Mouse (Mus musculus) gastrocnemius, postnatal 36 days (tissue): ENCODE data around the gene Olfr99. TPM values are rescaled to one million over a fixed set of nuclear protein-coding genes. Genes with fewer than 3 reads are reported as not detected.
"Not testable (repeated sequence)": the region's sequence is repeated elsewhere in the genome, so short reads cannot be mapped to it uniquely, and the experiment has no call there.

ENCODE experiments used
- DNase-seq, 2 experiments: peaks; one replicate each; pipeline ENCODE4 v3.0.0; 2022
- intact Hi-C: fragments of 180-260 bp; cut with DNase I; formaldehyde crosslinking; loops from one replicate; pipeline ENCODE4 v1.15.1; 2025
- long read RNA-seq, 2 experiments: library from polyadenylated mRNA; stranded (forward); transcript quantifications; one replicate each; pipeline ENCODE4 v2.0.0; 2021
- total RNA-seq, 2 experiments: library from RNA; stranded (reverse); gene quantifications; 2 replicates each; pipeline ENCODE4 v1.2.3; 2021

Gene Olfr99
- not detected for total RNA-seq
- long read RNA-seq, experiment 1: 0 reads
- long read RNA-seq, experiment 2: 0 reads

DNA sequence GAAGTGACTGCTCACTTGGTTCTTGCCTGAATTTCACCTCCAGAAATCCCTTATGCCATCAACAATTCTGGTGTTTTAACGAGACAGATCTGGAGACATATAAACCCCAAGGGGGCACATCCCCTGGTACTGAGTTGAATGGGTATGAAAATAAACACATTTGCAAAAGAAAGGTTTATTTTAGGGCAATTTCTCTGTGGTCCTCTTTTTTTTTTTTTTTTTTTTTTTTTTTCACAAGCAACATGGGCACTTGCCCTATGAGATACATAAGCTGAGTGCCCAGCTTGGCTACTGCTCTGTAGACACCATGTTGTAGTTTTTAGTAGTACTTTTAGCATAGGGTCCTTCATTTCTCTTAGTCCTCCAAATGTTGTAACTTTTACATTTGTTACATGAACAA, at the start of gene Olfr99:
Gene Olfr99 (minus strand): TSS at position 101 of the 400 bp plus-strand sequence.
- no peak for DNase-seq
- intact Hi-C loops: no loop called here

DNA sequence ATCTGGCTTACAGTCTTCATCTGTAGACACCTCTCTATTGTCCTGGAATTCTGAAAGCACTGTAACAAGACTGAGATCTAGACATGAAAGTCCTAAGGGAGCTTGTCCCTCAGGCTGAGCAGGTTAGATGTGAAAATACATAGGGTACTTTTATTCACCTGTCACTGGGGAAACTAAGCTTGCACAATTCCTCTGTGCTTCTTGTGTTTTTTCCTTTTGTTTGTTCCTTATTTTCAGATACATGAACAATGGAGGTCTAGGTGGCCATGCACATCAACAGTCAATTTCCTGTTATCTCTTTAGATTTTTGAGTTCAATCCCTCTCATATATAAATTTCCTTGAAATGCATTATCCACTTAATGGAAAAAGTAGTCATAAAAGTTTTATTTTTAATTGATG, 33.7 kb upstream of the Olfr99 start, which contains the start of gene Olfr102:
Gene Olfr102 (minus strand): TSS at position 101 of the 400 bp plus-strand sequence.
- intact Hi-C loops: no loop called here
- no peak for DNase-seq

- no peak for DNase-seq
- intact Hi-C loops: no loop called here
Measured at GRCm38 (mm10) chr17:37310146-37310699, 27.0 kb upstream of the Olfr99 start.

DNA sequence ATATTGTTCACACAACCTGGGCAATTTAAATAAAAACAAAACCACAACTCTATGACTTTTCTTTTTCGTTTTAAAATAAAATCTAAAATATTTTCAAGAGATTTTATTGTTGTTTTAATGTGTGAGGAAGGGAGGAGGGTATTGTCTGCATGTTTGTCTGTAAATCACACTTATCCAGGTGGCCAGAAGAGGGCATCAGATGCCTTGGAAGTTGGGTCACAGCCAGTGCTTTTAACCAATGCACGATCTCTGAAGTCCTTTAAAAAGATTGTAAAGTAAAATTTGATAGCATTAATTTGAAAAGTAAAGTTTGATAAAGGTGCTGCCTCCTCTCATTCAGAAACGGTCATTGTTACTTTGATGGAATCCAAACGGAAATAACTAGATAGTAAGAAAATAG, 25.2 kb upstream of the Olfr99 start:
- intact Hi-C loops: no loop called here
- no peak for DNase-seq

GRCm38 (mm10) chr17:37304213-37304612, 21.0 kb upstream of the Olfr99 start, which contains the start of gene Olfr101:
Gene Olfr101, minus strand, starts transcription at chr17:37304313.
- intact Hi-C loops: no loop called here
- no peak for DNase-seq

- intact Hi-C loops: no loop called here
- no peak for DNase-seq
Measured at GRCm38 (mm10) chr17:37280331-37280730, 2.9 kb downstream of the Olfr99 start.

GRCm38 (mm10) chr17:37276573-37276972, 6.7 kb downstream of the Olfr99 start:
- intact Hi-C loops: no loop called here

DNA sequence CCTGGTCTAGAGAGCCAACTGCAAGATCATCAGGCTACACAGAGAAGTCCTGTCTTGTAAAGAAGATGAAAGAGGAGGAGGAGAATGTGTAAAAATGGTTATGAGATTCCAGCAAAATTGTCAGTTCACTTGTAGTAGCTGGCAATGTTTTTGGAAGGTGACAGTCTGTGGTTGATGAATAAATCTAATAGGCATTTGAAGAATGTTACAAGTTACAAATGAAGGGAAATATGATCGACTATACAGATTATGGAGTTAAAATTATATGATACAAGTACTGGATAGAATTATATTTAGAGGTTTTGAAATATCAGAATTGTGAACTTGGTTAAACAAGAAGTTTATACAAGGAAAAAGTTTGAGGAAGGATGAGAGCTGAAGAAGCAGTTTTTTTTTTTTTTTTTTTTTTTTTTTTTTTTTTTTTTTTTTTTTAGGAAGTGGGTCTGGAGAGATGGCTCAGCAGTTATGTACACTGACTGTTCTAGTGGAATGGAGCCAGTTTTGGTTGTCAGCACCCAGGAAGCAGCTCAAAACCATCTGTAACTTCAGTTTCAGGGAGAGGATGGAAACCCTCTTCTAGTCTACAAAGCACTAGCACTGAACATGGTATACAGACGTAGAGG, 7.5 kb downstream of the Olfr99 start:
- no peak for DNase-seq
- intact Hi-C loops: no loop called here

More at GRCm38 (mm10) chr17:37276573-37276972, 6.7 kb downstream of the Olfr99 start:
- DNase-seq: no peak

GRCm38 (mm10) chr17:37270702-37271092, 12.6 kb downstream of the Olfr99 start:
- intact Hi-C loops: no loop called here
- DNase-seq: peak; percentile 15 to 53

DNA sequence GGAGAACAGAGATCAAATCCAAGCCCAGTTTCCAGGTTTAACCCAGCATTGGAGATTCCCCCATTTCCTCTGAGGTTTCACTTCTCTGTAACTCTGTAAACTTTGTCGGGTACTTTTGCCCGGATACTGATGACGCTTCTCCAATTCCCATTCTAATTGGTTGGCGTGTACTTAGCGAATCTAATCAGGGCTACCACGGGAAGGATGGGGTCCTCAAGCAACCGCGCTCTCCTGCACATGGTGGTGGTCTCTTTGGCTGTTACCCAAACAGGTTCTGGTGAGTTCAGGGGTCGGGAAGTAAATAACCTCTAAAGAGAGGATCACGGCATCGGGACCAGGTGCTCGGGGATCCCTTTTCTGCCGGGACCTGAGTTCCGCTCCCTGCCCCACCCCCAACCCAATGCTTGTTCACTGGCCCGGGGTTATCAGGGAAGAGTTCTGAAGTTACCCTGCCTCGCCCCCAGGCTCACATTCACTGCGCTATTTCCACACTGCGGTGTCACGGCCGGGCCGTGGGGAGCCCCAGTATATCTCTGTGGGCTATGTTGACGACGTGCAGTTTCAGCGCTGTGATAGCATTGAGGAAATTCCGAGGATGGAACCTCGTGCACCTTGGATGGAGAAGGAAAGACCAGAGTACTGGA, 13.1 kb downstream of the Olfr99 start, which contains the start of gene H2-M3:
Gene H2-M3 (plus strand): TSS at position 163 of the 644 bp plus-strand sequence.
- peak; percentile 74 to 83 for DNase-seq
- intact Hi-C loops: no loop called here

- no peak for DNase-seq
- intact Hi-C loops: no loop called here
Measured at GRCm38 (mm10) chr17:37263626-37264025, 19.6 kb downstream of the Olfr99 start, which contains the start of gene Olfr98. Gene Olfr98, minus strand, starts transcription at chr17:37263749.

- intact Hi-C loops: no loop called here
- DNase-seq: no peak
Measured at GRCm38 (mm10) chr17:37250544-37250943, 32.7 kb downstream of the Olfr99 start.

- DNase-seq: no peak
Measured at GRCm38 (mm10) chr17:37249460-37249859, 33.8 kb downstream of the Olfr99 start.

GRCm38 (mm10) chr17:37246715-37247114, 36.5 kb downstream of the Olfr99 start:
- DNase-seq: no peak
- intact Hi-C loops: no loop called here

More at GRCm38 (mm10) chr17:37249460-37249859, 33.8 kb downstream of the Olfr99 start:
- intact Hi-C loops: no loop called here

DNA sequence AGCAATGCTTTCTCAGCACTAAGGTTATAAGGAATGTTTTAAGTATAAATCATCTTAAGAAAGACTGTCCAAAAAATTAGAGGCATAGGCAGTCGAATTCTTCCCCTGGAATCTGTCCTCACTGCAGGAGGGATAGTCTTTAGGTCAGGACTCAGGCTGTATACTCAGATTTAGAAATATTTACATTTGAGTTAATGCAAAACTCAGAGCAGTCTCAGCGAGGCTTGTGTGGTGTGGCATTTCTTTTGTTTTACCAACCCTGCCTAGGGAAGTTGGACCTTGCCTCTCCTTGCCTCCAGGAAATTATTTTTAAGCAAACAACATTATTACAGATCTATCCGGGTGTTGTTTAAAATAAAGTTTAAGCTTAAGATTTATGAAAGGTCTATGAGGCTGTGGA, 41.1 kb downstream of the Olfr99 start:
- intact Hi-C loops: no loop called here
- DNase-seq: no peak

- intact Hi-C loops, DNase-seq: not testable (repeated sequence)
Measured at GRCm38 (mm10) chr17:37237230-37237629, 46.0 kb downstream of the Olfr99 start, which contains the start of gene Olfr97. Gene Olfr97, minus strand, starts transcription at chr17:37237330.

Other genes starting within 250 kb of the Olfr99 start
- gene Gabbr1, start 237.5 kb downstream of the Olfr99 start, total RNA-seq: 1 to 10 TPM; 8.0 to 8.1 TPM
- gene Olfr90, start 195.0 kb downstream of the Olfr99 start, total RNA-seq: not detected
- not detected for gene Olfr91, start 185.2 kb downstream of the Olfr99 start, total RNA-seq
- not detected for gene Olfr92, start 163.4 kb downstream of the Olfr99 start, total RNA-seq
- not detected for gene Olfr93, start 122.0 kb downstream of the Olfr99 start, total RNA-seq
- gene Ubd, start 89.6 kb downstream of the Olfr99 start, total RNA-seq: under 1 TPM in 1 of 2 experiments, not detected in 1; 0.28 TPM
- gene Olfr94, start 82.5 kb downstream of the Olfr99 start, total RNA-seq: not detected
- not detected for gene Olfr95, start 70.3 kb downstream of the Olfr99 start, total RNA-seq
- gene Olfr96, start 63.3 kb downstream of the Olfr99 start, total RNA-seq: not detected
- not detected for gene Olfr97, start 46.1 kb downstream of the Olfr99 start, total RNA-seq
- gene Olfr98, start 19.7 kb downstream of the Olfr99 start, total RNA-seq: not detected
- under 1 TPM; 0.81 to 0.94 TPM for gene H2-M3, start 13.2 kb downstream of the Olfr99 start, total RNA-seq
- gene Olfr101, start 20.9 kb upstream of the Olfr99 start, total RNA-seq: not detected
- gene Olfr102, start 33.6 kb upstream of the Olfr99 start, total RNA-seq: not detected
- gene Olfr103, start 56.2 kb upstream of the Olfr99 start, total RNA-seq: not detected
- not detected for gene Olfr104-ps, start 76.1 kb upstream of the Olfr99 start, total RNA-seq
- not detected for gene Olfr105-ps, start 95.6 kb upstream of the Olfr99 start, total RNA-seq
- not detected for gene Olfr106-ps, start 106.9 kb upstream of the Olfr99 start, total RNA-seq
- not detected for gene Olfr107, start 115.8 kb upstream of the Olfr99 start, total RNA-seq
- gene Olfr108, start 162.0 kb upstream of the Olfr99 start, total RNA-seq: not detected
- not detected for gene Olfr109, start 175.5 kb upstream of the Olfr99 start, total RNA-seq
- not detected for gene H2-M2, start 200.1 kb upstream of the Olfr99 start, total RNA-seq
- gene Olfr110, start 209.0 kb upstream of the Olfr99 start, total RNA-seq: not detected
- not detected for gene Olfr111, start 224.6 kb upstream of the Olfr99 start, total RNA-seq